Mouse (Mus musculus) MEL (cell line): Measurements from ENCODE around the gene Ryk. TPM values are rescaled to one million over a fixed set of nuclear protein-coding genes. Genes with fewer than 3 reads are reported as not detected.

Experiments
- DNase-seq: peaks from one replicate; pipeline ENCODE4 v3.0.0; 2011; ENCODE audit warnings: low read depth, low spot score
- H3K27ac ChIP-seq: 2 replicates; pipeline ENCODE4 v1.5.1; 2012; ENCODE audit warnings: low read depth, mild to moderate bottlenecking, control low read depth, low read length, moderate library complexity; ENCODE audit not compliant: control insufficient read depth
- H3K27me3 ChIP-seq, 2 experiments: fragments of 150-350 bp in 1 of 2; sonication (generic) in 1 of 2; 2 replicates each; pipeline ENCODE4 v1.6.1; 2012; ENCODE audit warnings: low read length in 2 of 2, mild to moderate bottlenecking in 2 of 2, improper control_type of control experiment in 1 of 2, moderate library complexity in 1 of 2; ENCODE audit not compliant: insufficient read depth in 2 of 2, control insufficient read depth in 1 of 2
- H3K36me3 ChIP-seq, 2 experiments: 2 replicates each; pipeline ENCODE4 v1.6.1; 2012 to 2014; ENCODE audit warnings: low read length in 2 of 2, improper control_type of control experiment in 1 of 2, inconsistent platforms in 1 of 2, mild to moderate bottlenecking in 1 of 2; ENCODE audit not compliant: insufficient read depth in 2 of 2, control insufficient read depth in 1 of 2
- H3K4me1 ChIP-seq, 2 experiments: fragments of 150-350 bp in 1 of 2; sonication (generic) in 1 of 2; 2 replicates each; pipeline ENCODE4 v1.6.1; 2012; ENCODE audit warnings: low read length in 2 of 2, improper control_type of control experiment in 1 of 2, mild to moderate bottlenecking in 1 of 2; ENCODE audit not compliant: insufficient read depth in 2 of 2, control insufficient read depth in 1 of 2
- H3K4me3 ChIP-seq, 2 experiments: fragments of 150-350 bp in 1 of 2; sonication (generic) in 1 of 2; 2 replicates each; pipeline ENCODE4 v1.5.1; 2012; ENCODE audit warnings: low read depth in 2 of 2, low read length in 2 of 2, mild to moderate bottlenecking in 2 of 2, moderate library complexity in 2 of 2, control low read depth in 1 of 2, improper control_type of control experiment in 1 of 2; ENCODE audit not compliant: control insufficient read depth in 1 of 2, insufficient read depth in 1 of 2
- H3K79me2 ChIP-seq: 2 replicates; pipeline ENCODE4 v1.6.1; 2012; ENCODE audit warnings: mild to moderate bottlenecking, low read length, moderate library complexity; ENCODE audit not compliant: control insufficient read depth, poor library complexity, insufficient read depth
- H3K9ac ChIP-seq: 2 replicates; pipeline ENCODE4 v1.6.1; 2012; ENCODE audit warnings: low read depth, mild to moderate bottlenecking, control low read depth, low read length, moderate library complexity; ENCODE audit not compliant: control insufficient read depth, poor library complexity, severe bottlenecking
- H3K9me3 ChIP-seq: fragments of 150-350 bp; sonication (generic); replicated peaks from 2 replicates; pipeline ENCODE4 v1.6.1; 2012; ENCODE audit warnings: mild to moderate bottlenecking, low read length, improper control_type of control experiment, moderate library complexity; ENCODE audit not compliant: insufficient read depth
- BHLHE40 ChIP-seq: IDR thresholded peaks from 2 replicates; pipeline ENCODE4 v1.6.1; 2012; ENCODE audit warnings: low read depth, mild to moderate bottlenecking, inconsistent platforms, low read length, improper control_type of control experiment, borderline replicate concordance
- CHD1 ChIP-seq: IDR thresholded peaks from 2 replicates; pipeline ENCODE4 v1.6.1; 2012; ENCODE audit warnings: low read depth, mild to moderate bottlenecking, inconsistent platforms, low read length, improper control_type of control experiment
- CTCF ChIP-seq, 3 experiments: IDR thresholded peaks in 2 of 3; conservative IDR thresholded peaks in 1 of 3; 2 replicates each; pipeline ENCODE4 v1.5.1; 2011 to 2012; ENCODE audit warnings: low read length in 3 of 3, low read depth in 2 of 3, mild to moderate bottlenecking in 2 of 3, improper control_type of control experiment in 1 of 3, inconsistent platforms in 1 of 3, mixed read lengths in 1 of 3, moderate library complexity in 1 of 3; ENCODE audit not compliant: control insufficient read depth in 1 of 3, insufficient read depth in 1 of 3, poor library complexity in 1 of 3, severe bottlenecking in 1 of 3
- E2F4 ChIP-seq: IDR thresholded peaks from 2 replicates; pipeline ENCODE4 v1.6.1; 2011; ENCODE audit warnings: low read depth, low read length, improper control_type of control experiment, borderline replicate concordance
- ELF1 ChIP-seq: IDR thresholded peaks from 2 replicates; pipeline ENCODE4 v1.6.1; 2014; ENCODE audit warnings: low read depth, mild to moderate bottlenecking, inconsistent platforms, low read length, improper control_type of control experiment, moderate library complexity
- EP300 ChIP-seq, 2 experiments: IDR thresholded peaks; 2 replicates each; pipeline ENCODE4 v1.6.1; 2011; ENCODE audit warnings: improper control_type of control experiment in 2 of 2, low read length in 2 of 2, low read depth in 1 of 2, mild to moderate bottlenecking in 1 of 2
- ETS1 ChIP-seq: IDR thresholded peaks from 2 replicates; pipeline ENCODE4 v1.6.1; 2012; ENCODE audit warnings: low read depth, mild to moderate bottlenecking, inconsistent platforms, low read length, improper control_type of control experiment, moderate library complexity
- GATA1 ChIP-seq: IDR thresholded peaks from 2 replicates; pipeline ENCODE4 v1.6.1; 2011; ENCODE audit warnings: low read depth, low read length, improper control_type of control experiment
- HCFC1 ChIP-seq: IDR thresholded peaks from 2 replicates; pipeline ENCODE4 v1.6.1; 2012; ENCODE audit warnings: low read depth, mild to moderate bottlenecking, inconsistent platforms, low read length, improper control_type of control experiment, moderate library complexity
- JUND ChIP-seq: IDR thresholded peaks from 2 replicates; pipeline ENCODE4 v1.6.1; 2011; ENCODE audit warnings: low read depth, mild to moderate bottlenecking, improper control_type of control experiment, low read length
- MAX ChIP-seq: IDR thresholded peaks from 2 replicates; pipeline ENCODE4 v1.6.1; 2011; ENCODE audit warnings: low read length, improper control_type of control experiment
- MAZ ChIP-seq: IDR thresholded peaks from 2 replicates; pipeline ENCODE4 v1.6.1; 2012; ENCODE audit warnings: low read depth, mild to moderate bottlenecking, inconsistent platforms, low read length, improper control_type of control experiment
- MEF2A ChIP-seq: IDR thresholded peaks from 2 replicates; pipeline ENCODE4 v1.6.1; 2014; ENCODE audit warnings: low read depth, mild to moderate bottlenecking, inconsistent platforms, low read length, improper control_type of control experiment; ENCODE audit not compliant: poor library complexity, insufficient replicate concordance, severe bottlenecking; ENCODE audit errors: extremely low read depth
- MXI1 ChIP-seq: IDR thresholded peaks from 2 replicates; pipeline ENCODE4 v1.6.1; 2011; ENCODE audit warnings: mild to moderate bottlenecking, low read depth, low read length, improper control_type of control experiment
- MYB ChIP-seq: IDR thresholded peaks from 2 replicates; pipeline ENCODE4 v1.6.1; 2011; ENCODE audit warnings: mild to moderate bottlenecking, low read depth, low read length, improper control_type of control experiment
- MYC ChIP-seq: IDR thresholded peaks from 2 replicates; pipeline ENCODE4 v1.6.1; 2011; ENCODE audit warnings: low read depth, mild to moderate bottlenecking, low read length, improper control_type of control experiment, moderate library complexity
- NELFE ChIP-seq: IDR thresholded peaks from 2 replicates; pipeline ENCODE4 v1.6.1; 2011; ENCODE audit warnings: low read depth, low read length, improper control_type of control experiment
- POLR2AphosphoS2 ChIP-seq: IDR thresholded peaks from 2 replicates; pipeline ENCODE4 v1.6.1; 2011; ENCODE audit warnings: low read length, improper control_type of control experiment
- POLR2AphosphoS5 ChIP-seq: IDR thresholded peaks from 2 replicates; pipeline ENCODE4 v1.6.1; 2012; ENCODE audit warnings: low read depth, borderline replicate concordance, mild to moderate bottlenecking, inconsistent platforms, low read length, moderate library complexity, mixed read lengths
- RAD21 ChIP-seq: IDR thresholded peaks from 2 replicates; pipeline ENCODE4 v1.6.1; 2011; ENCODE audit warnings: mild to moderate bottlenecking, low read depth, low read length, improper control_type of control experiment
- SIN3A ChIP-seq: IDR thresholded peaks from 2 replicates; pipeline ENCODE4 v1.6.1; 2012; ENCODE audit warnings: low read length, improper control_type of control experiment, inconsistent platforms
- TAL1 ChIP-seq: IDR thresholded peaks from 2 replicates; pipeline ENCODE4 v1.6.1; 2012; ENCODE audit warnings: mild to moderate bottlenecking, inconsistent platforms, low read length, moderate library complexity, mixed read lengths
- TCF12 ChIP-seq: IDR thresholded peaks from 2 replicates; pipeline ENCODE4 v1.6.1; 2014; ENCODE audit warnings: low read depth, mild to moderate bottlenecking, inconsistent platforms, low read length, improper control_type of control experiment, moderate library complexity
- UBTF ChIP-seq: IDR thresholded peaks from 2 replicates; pipeline ENCODE4 v1.6.1; 2012; ENCODE audit warnings: low read depth, mild to moderate bottlenecking, inconsistent platforms, low read length, improper control_type of control experiment, moderate library complexity, borderline replicate concordance; ENCODE audit not compliant: insufficient read depth
- USF2 ChIP-seq, 2 experiments: IDR thresholded peaks; 2 replicates each; pipeline ENCODE4 v1.6.1; 2011 to 2012; ENCODE audit warnings: improper control_type of control experiment in 2 of 2, low read length in 2 of 2, borderline replicate concordance in 1 of 2, inconsistent platforms in 1 of 2, low read depth in 1 of 2, mild to moderate bottlenecking in 1 of 2; ENCODE audit not compliant: insufficient read depth in 1 of 2
- ZKSCAN1 ChIP-seq: IDR thresholded peaks from 2 replicates; pipeline ENCODE4 v1.6.1; 2012; ENCODE audit warnings: low read depth, mild to moderate bottlenecking, inconsistent platforms, low read length, improper control_type of control experiment, moderate library complexity
- ZNF384 ChIP-seq: IDR thresholded peaks from 2 replicates; pipeline ENCODE4 v1.6.1; 2012; ENCODE audit warnings: low read depth, mild to moderate bottlenecking, inconsistent platforms, low read length, improper control_type of control experiment
- polyA plus RNA-seq, 2 experiments: library from polyadenylated mRNA; stranded (reverse) in 1 of 2; unstranded in 1 of 2; fragments of >175 nt in 1 of 2; fragments of >200 nt in 1 of 2; gene quantifications; 2 replicates each; pipeline versions ENCODE4 v1.2.1 to v1.2.4; 2012; ENCODE audit warnings: low replicate concordance in 2 of 2, low read depth in 1 of 2; ENCODE audit not compliant: insufficient read length in 2 of 2, insufficient read depth in 1 of 2, missing spikeins in 1 of 2
- total RNA-seq: library from RNA; depleted of rRNA; stranded (reverse); fragments of 300-350 nt; gene quantifications from 2 replicates; pipeline ENCODE4 v1.2.3, GENCODE M21; 2012

Ryk gene
- total and polyA plus RNA-seq, 3 experiments, result 46.0 to 47.3 (median 46.4) TPM

GRCm38 (mm10) chr9:102846348-102846747 lies 11.6 kb downstream of the Ryk start:
- H3K36me3 ChIP-seq, result peaks cover 0 to 26% of the 10 kb centered on the region in 2 experiments; a peak in 2 of 4 replicates
- H3K27ac ChIP-seq, result no peak overlapping the region
- peaks cover 8 to 18% of the 10 kb centered on the region in 2 experiments for H3K4me1 ChIP-seq
- H3K27me3 ChIP-seq, result no peaks in the 10 kb centered on the region
- H3K4me3 ChIP-seq, result no peak overlapping the region
- TF ChIP-seq TAL1 (no peak), MYB (no peak), ETS1 (no peak), RAD21 (no peak), JUND (no peak), NELFE (no peak)
- H3K79me2 ChIP-seq, result peaks cover 73% of the 10 kb centered on the region
- DNase-seq, result no peak
- H3K9ac ChIP-seq, result no peak overlapping the region
- H3K9me3 ChIP-seq, result no peaks in the 10 kb centered on the region

GRCm38 (mm10) chr9:102852076-102853022 lies 17.6 kb downstream of the Ryk start:
- Histone ChIP-seq H3K27ac (peak overlapping the region; percentile 81), H3K27me3 (no peaks in the 10 kb centered on the region), H3K36me3 (peaks cover 0 to 21% of the 10 kb centered on the region in 2 experiments; a peak in 3 of 4 replicates), H3K4me3 (peak overlapping the region; percentile 21 to 44), H3K4me1 (peaks cover 14% of the 10 kb centered on the region in 2 experiments), H3K9me3 (no peaks in the 10 kb centered on the region), H3K9ac (no peak overlapping the region), H3K79me2 (peaks cover 47% of the 10 kb centered on the region)
- peak; percentile 89 for DNase-seq
- TF ChIP-seq MYB, result no peak
- TF ChIP-seq ZNF384, result no peak
- peak; percentile 70 for TF ChIP-seq GATA1
- peak; percentile 35; the same call in 1 of the 2 replicates for TF ChIP-seq HCFC1
- no peak for TF ChIP-seq E2F4
- TF ChIP-seq MAX, result 0 out of 2 replicates have a peak, but pooled peaks have one; percentile 34
- TF ChIP-seq SIN3A, result peak; percentile 83; the same call in 1 of the 2 replicates
- TF ChIP-seq POLR2AphosphoS2, result no peak
- no peak for TF ChIP-seq ZKSCAN1
- no peak for TF ChIP-seq UBTF
- TF ChIP-seq BHLHE40, result no peak
- no peak for TF ChIP-seq RAD21
- 0 out of 2 replicates have a peak, but pooled peaks have one; percentile 31 for TF ChIP-seq MAZ
- TF ChIP-seq CTCF (IDR thresholded peaks at IDR 0.05 in 2 of 3, conservative IDR thresholded peaks at IDR 0.05 in 1 of 3; ENCODE audit: control insufficient read depth in 1 of 3, insufficient read depth in 1 of 3, low read depth in 2 of 3, low read length in 3 of 3, poor library complexity in 1 of 3, severe bottlenecking in 1 of 3), result no peak
- TF ChIP-seq TCF12, result peak; percentile 81
- peak; percentile 59 for TF ChIP-seq ETS1
- TF ChIP-seq CHD1, result 0 out of 2 replicates have a peak, but pooled peaks have one; percentile 57
- TF ChIP-seq POLR2AphosphoS5, result no peak
- peak; percentile 66 to 71 for TF ChIP-seq EP300 (IDR thresholded peaks at IDR 0.05; ENCODE audit: low read depth in 1 of 2, low read length in 2 of 2)
- TF ChIP-seq NELFE, result no peak
- TF ChIP-seq ELF1, result 0 out of 2 replicates have a peak, but pooled peaks have one; percentile 34
- peak; percentile 87 for TF ChIP-seq TAL1
- 0 out of 2 replicates have a peak, but pooled peaks have one; percentile 38 for TF ChIP-seq MXI1
- no peak for TF ChIP-seq MEF2A
- TF ChIP-seq USF2 (IDR thresholded peaks at IDR 0.05; ENCODE audit: borderline replicate concordance in 1 of 2, insufficient read depth in 1 of 2, low read depth in 1 of 2, low read length in 2 of 2), result no peak
- no peak for TF ChIP-seq MYC
